Mouse (Mus musculus) embryonic fibroblast, embryonic 13.5 days (primary cell): ENCODE measurements around the gene Jade2.

Experiments
- CTCF ChIP-seq: IDR thresholded peaks from 2 replicates; pipeline ENCODE4 v1.5.1; 2011; ENCODE audit warnings: mild to moderate bottlenecking, control low read depth, low read length, moderate library complexity, borderline replicate concordance; ENCODE audit not compliant: insufficient read depth
- POLR2A ChIP-seq: IDR thresholded peaks from 2 replicates; pipeline ENCODE4 v1.6.1; 2011; ENCODE audit warnings: low read depth, mild to moderate bottlenecking, control low read depth, low read length, moderate library complexity

DNA sequence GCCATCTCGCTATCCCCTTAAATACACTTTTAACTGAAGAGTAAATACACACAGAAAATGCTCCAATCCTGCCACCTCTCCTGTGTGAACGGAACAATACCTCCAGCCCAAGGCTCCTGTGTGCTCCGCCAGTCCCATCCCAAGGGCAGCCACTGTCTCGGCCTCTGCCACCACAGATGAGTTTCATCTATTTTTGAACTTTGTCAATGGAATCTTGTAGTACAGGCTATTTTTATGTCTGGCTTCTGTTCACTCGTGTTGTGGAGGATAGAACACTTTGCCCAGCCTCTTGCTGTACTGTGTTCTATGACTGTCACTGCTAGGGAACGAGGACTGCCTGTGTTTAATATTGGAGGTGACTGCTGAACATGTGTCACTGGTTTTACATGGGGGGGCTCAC, 28.2 kb upstream of the Jade2 start:
- TF ChIP-seq CTCF, result no peak
- no peak for TF ChIP-seq POLR2A
